Mouse (Mus musculus) lung, postnatal 0 days (tissue): Measurements from ENCODE around the gene Gk2. TPM values are rescaled to one million over a fixed set of nuclear protein-coding genes. Genes with fewer than 3 reads are reported as not detected.

Experiments
- ATAC-seq: fragments of 200-750 bp; cut with Nextera tagmentation; 2 replicates; pipeline ENCODE4 v1.8.0; 2017; ENCODE audit warnings: moderate library complexity
- DNase-seq: peaks from one replicate; pipeline ENCODE4 v3.0.0-alpha.2; 2016; ENCODE audit warnings: low spot score
- H3K27ac ChIP-seq: fragments of 300-500 bp; sonication (generic); 2 replicates; pipeline ENCODE4 v1.5.1; 2014; ENCODE audit warnings: antibody characterized with exemption, mild to moderate bottlenecking, low read length, mixed read lengths
- H3K27me3 ChIP-seq: fragments of 300-500 bp; sonication (generic); replicated peaks from 2 replicates; pipeline ENCODE4 v1.6.1; 2014; ENCODE audit warnings: low read length, mixed read lengths; ENCODE audit not compliant: insufficient read depth
- H3K36me3 ChIP-seq: fragments of 300-500 bp; sonication (generic); 2 replicates; pipeline ENCODE4 v1.6.1; 2014; ENCODE audit warnings: low read length, mixed read lengths; ENCODE audit not compliant: insufficient read depth
- H3K4me1 ChIP-seq: fragments of 300-500 bp; sonication (generic); 2 replicates; pipeline ENCODE4 v1.6.1; 2014; ENCODE audit warnings: antibody characterized with exemption, low read depth, low read length, mixed read lengths; ENCODE audit not compliant: insufficient read depth
- H3K4me2 ChIP-seq: fragments of 300-500 bp; sonication (generic); replicated peaks from 2 replicates; pipeline ENCODE4 v1.6.1; 2014; ENCODE audit warnings: low read depth, mild to moderate bottlenecking, low read length, moderate library complexity, mixed read lengths
- H3K4me3 ChIP-seq: fragments of 300-500 bp; sonication (generic); 2 replicates; pipeline ENCODE4 v1.5.1; 2014; ENCODE audit warnings: low read depth, low read length
- H3K9ac ChIP-seq: fragments of 300-500 bp; sonication (generic); replicated peaks from 2 replicates; pipeline ENCODE4 v1.6.1; 2014; ENCODE audit warnings: low read depth, mild to moderate bottlenecking
- H3K9me3 ChIP-seq: fragments of 300-500 bp; sonication (generic); 2 replicates; pipeline ENCODE4 v1.6.1; 2016; ENCODE audit warnings: low read length, mixed read lengths
- CTCF ChIP-seq: IDR thresholded peaks from 2 replicates; pipeline ENCODE4 v1.5.1; 2016; ENCODE audit warnings: antibody characterized with exemption, mild to moderate bottlenecking
- EP300 ChIP-seq: IDR thresholded peaks from 2 replicates; pipeline ENCODE4 v1.6.1; 2016; ENCODE audit warnings: antibody characterized with exemption, mild to moderate bottlenecking, control low read depth
- WGBS: fragments of 180-500 bp; shearing (Covaris S2); extraction: QIAGEN DNeasy Blood & Tissue Kit; methylation state at CpG from one replicate; pipeline ENCODE4 v1.1.7; 2014; 5-methylcytosine and 5-hydroxymethylcytosine counted together
- polyA plus RNA-seq: library from polyadenylated mRNA; unstranded; fragments of >200 nt; fragmentation: Nextera tagmentation; extraction: Ambion mirVana; gene quantifications from 2 replicates; pipeline ENCODE4 v1.2.1, GENCODE M21; 2015

The Gk2 gene
- polyA plus RNA-seq, 1 experiment from 2014 or later, result not detected

DNA sequence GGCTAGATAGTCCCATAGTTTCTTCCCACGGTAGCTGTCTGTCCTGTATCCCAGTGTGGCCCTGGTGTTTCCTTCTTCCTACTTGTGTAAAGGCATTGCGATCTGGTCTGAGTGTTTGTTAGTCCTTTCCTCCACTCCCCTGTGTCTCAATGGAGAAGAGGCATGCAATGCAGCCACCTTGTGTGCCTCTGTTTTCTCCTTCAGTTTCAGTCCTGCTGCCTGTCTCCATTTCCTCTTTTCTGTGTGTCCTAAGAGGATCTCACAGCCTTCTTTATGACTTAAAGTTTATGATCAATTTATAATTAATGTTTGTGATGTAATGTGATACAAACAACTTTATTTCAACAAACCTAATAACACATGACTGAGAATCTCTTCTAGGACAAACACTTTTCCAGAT is 35.2 kb downstream of the Gk2 start:
- Histone ChIP-seq H3K9me3 (no peaks in the 10 kb centered on the region), H3K36me3 (no peaks in the 10 kb centered on the region), H3K27ac (no peak overlapping the region), H3K9ac (no peak overlapping the region), H3K4me3 (no peak overlapping the region), H3K4me2 (no peak overlapping the region), H3K4me1 (no peaks in the 10 kb centered on the region), H3K27me3 (no peaks in the 10 kb centered on the region)
- ATAC-seq, result no peak
- 96% methylated on average over 2 of the region's 2 CpGs for WGBS
- DNase-seq, result no peak
- no peak for TF ChIP-seq EP300

DNA sequence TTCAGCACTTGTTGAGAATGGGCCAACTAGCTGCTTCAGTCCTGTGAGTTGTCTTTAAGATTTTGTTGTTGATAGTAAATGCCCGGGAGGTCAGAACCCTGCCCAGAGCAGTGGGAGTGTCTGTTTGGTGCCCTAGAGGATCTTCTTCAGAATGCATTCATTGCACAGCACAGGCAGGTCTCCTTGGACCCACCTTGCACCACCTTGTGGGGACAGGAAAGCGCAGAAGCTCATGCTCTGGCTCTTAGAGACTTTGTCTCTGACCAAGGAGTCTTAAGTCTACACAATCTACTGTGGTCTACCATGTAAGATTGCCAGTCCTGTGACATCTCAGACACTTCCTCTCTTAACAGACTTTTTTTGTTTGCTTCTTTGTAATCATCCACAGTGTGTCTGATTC is 39.6 kb downstream of the Gk2 start:
- H3K4me1 ChIP-seq, result no peaks in the 10 kb centered on the region
- DNase-seq, result no peak
- no peak overlapping the region for H3K4me2 ChIP-seq
- no peaks in the 10 kb centered on the region for H3K27me3 ChIP-seq
- H3K4me3 ChIP-seq, result no peak overlapping the region
- no peak overlapping the region for H3K27ac ChIP-seq
- no peaks in the 10 kb centered on the region for H3K9me3 ChIP-seq
- 62% methylated on average over 2 of the region's 2 CpGs for WGBS
- no peak overlapping the region for H3K9ac ChIP-seq
- TF ChIP-seq CTCF (no peak), EP300 (no peak)
- H3K36me3 ChIP-seq, result no peaks in the 10 kb centered on the region
- no peak for ATAC-seq

DNA sequence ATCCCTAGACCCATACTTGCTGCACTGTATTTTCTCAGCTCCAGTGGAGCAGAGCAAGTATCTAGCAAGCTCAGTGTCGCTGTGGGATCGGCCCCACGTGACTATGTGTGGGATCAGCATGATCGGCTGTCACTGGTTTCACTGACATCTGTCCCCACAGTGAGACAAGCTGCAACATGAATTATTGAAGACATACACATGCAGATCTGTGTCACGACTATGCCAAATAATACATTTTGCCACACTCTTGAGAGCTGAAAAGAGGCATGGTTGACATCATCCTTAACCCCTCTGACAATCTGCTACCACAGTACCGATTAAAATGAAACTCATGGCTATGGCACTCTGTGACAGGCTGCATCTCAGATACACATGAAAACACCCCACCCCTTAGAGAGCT is 41.0 kb downstream of the Gk2 start:
- TF ChIP-seq CTCF (no peak), EP300 (no peak)
- Histone ChIP-seq H3K36me3 (no peaks in the 10 kb centered on the region), H3K27me3 (no peaks in the 10 kb centered on the region), H3K4me2 (no peak overlapping the region), H3K4me1 (no peaks in the 10 kb centered on the region), H3K4me3 (no peak overlapping the region), H3K9me3 (no peaks in the 10 kb centered on the region), H3K9ac (no peak overlapping the region), H3K27ac (no peak overlapping the region)
- 54% methylated on average over 6 of the region's 6 CpGs for WGBS
- DNase-seq (no peak), ATAC-seq (no peak)

GRCm38 (mm10) chr5:97413716-97414115 is 43.1 kb downstream of the Gk2 start:
- Histone ChIP-seq H3K27me3 (no peaks in the 10 kb centered on the region), H3K4me3 (no peak overlapping the region), H3K9ac (no peak overlapping the region), H3K36me3 (no peaks in the 10 kb centered on the region), H3K27ac (no peak overlapping the region), H3K4me2 (no peak overlapping the region), H3K9me3 (no peaks in the 10 kb centered on the region), H3K4me1 (no peaks in the 10 kb centered on the region)
- TF ChIP-seq CTCF (no peak), EP300 (no peak)
- DNase-seq (no peak), ATAC-seq (no peak)
- 85% methylated on average over 3 of the region's 3 CpGs for WGBS

DNA sequence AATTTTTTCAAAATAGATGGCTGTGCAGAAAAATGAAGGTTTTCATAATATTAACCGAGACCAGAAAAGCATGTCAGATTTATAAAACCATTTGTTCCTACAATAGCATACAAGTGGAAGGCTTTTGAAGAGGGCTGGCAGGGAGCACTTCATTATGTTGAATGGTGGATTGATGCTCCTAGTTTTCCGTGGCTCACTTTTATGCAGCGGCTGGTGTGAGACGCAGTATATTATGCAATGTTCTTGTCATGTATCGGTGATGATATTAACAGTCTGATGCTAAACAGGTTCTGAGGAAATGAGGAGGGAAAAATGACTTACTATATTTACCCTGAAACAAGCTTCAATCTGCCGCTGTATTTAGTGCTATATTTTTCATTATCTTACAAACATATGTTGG is 46.6 kb downstream of the Gk2 start:
- no peak overlapping the region for H3K9ac ChIP-seq
- H3K27ac ChIP-seq, result no peak overlapping the region
- H3K4me3 ChIP-seq, result no peak overlapping the region
- DNase-seq (no peak), ATAC-seq (no peak)
- no peaks in the 10 kb centered on the region for H3K9me3 ChIP-seq
- no peaks in the 10 kb centered on the region for H3K36me3 ChIP-seq
- H3K4me2 ChIP-seq, result no peak overlapping the region
- H3K27me3 ChIP-seq, result no peaks in the 10 kb centered on the region
- TF ChIP-seq CTCF, result no peak
- no peak for TF ChIP-seq EP300
- no peaks in the 10 kb centered on the region for H3K4me1 ChIP-seq
- WGBS, result 79% methylated on average over 6 of the region's 6 CpGs

GRCm38 (mm10) chr5:97409234-97409704 is 47.6 kb downstream of the Gk2 start:
- no peaks in the 10 kb centered on the region for H3K4me1 ChIP-seq
- H3K27ac ChIP-seq, result no peak overlapping the region
- H3K27me3 ChIP-seq, result no peaks in the 10 kb centered on the region
- WGBS, result 59% methylated on average over 4 of the region's 4 CpGs
- H3K9me3 ChIP-seq, result no peaks in the 10 kb centered on the region
- TF ChIP-seq EP300 (no peak), CTCF (no peak)
- H3K4me3 ChIP-seq, result no peak overlapping the region
- DNase-seq, result no peak
- no peak overlapping the region for H3K9ac ChIP-seq
- H3K4me2 ChIP-seq, result no peak overlapping the region
- no peaks in the 10 kb centered on the region for H3K36me3 ChIP-seq
- no peak for ATAC-seq

Other genes with a start within 250 kb of the Gk2 start
- gene Naa11, start 64.6 kb downstream of the Gk2 start, polyA plus RNA-seq, result 0.04 and 0.05 TPM in 2 replicates